Mouse (Mus musculus) induced T-regulatory cell, adult 2 months (primary cell): ENCODE data around the gene Akt1s1.

Experiments used
- DNase-seq: peaks from one replicate; pipeline ENCODE4 v3.0.0-alpha.2; 2012; ENCODE audit warnings: low read depth

The Akt1s1 gene

GRCm38 (mm10) chr7:44853596-44854355 lies 5.0 kb downstream of the Akt1s1 start:
- DNase-seq, result no peak

DNA sequence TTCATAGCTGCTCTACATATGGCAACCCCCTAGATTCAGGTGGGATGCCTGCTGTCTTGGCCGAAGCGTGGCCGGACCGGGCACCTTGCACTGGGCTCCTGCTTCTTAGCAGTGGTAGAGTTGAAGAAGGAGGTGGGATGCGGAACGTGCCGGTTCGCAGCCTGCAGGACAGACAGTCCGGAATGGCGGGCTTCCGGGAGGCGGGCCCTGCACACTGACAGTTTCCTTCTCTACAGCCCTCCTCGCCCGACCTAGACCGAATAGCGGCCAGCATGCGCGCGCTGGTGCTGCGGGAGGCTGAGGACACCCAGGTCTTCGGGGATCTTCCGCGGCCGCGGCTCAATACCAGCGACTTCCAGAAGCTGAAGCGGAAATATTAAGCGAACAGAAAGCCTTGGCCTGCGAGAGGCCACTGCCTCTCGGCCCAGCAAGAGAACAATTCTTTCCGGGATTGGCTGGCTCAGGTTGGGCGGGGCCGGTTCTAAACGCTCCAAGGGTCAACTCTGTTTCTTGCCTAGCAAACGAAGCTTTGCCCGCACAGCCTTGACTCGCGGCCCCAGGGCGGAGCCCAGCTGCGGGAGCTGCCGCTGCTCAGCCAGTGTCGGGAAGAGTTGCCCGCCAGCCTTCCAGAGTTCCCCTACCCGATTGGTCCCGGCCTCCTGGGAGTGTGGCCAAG lies 5.7 kb downstream of the Akt1s1 start:
- peak; percentile 89 for DNase-seq

DNA sequence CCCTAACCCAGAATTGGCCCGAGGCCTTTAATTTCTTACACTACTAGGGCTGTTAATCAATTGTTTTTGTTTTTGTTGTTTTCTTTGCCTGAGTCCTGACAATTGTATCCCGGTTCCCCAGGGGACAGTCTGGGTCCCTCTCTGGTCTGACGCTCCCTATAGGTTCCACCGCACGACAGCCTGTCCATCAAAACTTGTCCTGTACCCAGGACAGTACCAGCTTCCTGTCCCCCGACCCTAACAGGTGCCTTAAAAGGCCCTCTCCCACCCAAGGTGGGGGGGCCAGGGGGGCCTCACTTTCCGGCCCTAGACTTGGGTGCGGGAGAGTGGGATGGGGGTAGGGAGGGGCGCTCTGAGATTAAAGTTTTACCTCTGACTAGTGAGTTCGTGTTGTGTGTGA lies 6.2 kb downstream of the Akt1s1 start:
- DNase-seq, result no peak

- peak; percentile 50 for DNase-seq
Measured at GRCm38 (mm10) chr7:44856265-44856916, 7.6 kb downstream of the Akt1s1 start.

DNA sequence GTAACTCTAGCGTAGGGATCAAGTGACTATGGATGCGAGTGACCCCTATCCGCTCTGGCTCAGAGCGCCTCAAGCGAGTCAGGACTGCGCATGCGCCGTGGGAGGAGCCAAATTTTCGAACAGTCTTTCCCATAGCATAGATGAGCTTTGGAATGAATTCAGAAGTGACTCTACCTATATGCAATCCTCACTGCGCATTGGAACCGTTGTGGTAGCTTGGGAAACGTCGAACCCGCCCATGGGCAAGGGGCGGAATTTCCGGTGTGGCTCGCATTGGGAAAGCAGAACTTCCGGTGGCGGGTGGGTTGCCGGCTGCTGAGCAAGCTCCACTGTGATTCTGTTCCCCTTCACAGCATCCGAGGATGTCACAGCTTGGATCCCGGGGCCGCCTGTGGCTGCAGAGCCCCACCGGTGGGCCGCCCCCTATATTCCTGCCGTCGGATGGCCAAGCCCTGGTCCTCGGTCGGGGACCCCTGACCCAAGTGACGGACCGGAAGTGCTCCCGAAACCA lies 8.3 kb downstream of the Akt1s1 start, which contains the start of gene Pnkp:
Gene Pnkp (plus strand): TSS at position 98 of the 511 bp plus-strand sequence.
- peak; percentile 94 for DNase-seq

- peak; percentile 74 for DNase-seq
Measured at GRCm38 (mm10) chr7:44857905-44858304, 9.1 kb downstream of the Akt1s1 start.

GRCm38 (mm10) chr7:44859896-44860295 lies 11.1 kb downstream of the Akt1s1 start:
- no peak for DNase-seq

GRCm38 (mm10) chr7:44860576-44861428 lies 12.0 kb downstream of the Akt1s1 start:
- peak; percentile 78 for DNase-seq

- DNase-seq, result no peak
Measured at GRCm38 (mm10) chr7:44861429-44861816, 12.6 kb downstream of the Akt1s1 start.

DNA sequence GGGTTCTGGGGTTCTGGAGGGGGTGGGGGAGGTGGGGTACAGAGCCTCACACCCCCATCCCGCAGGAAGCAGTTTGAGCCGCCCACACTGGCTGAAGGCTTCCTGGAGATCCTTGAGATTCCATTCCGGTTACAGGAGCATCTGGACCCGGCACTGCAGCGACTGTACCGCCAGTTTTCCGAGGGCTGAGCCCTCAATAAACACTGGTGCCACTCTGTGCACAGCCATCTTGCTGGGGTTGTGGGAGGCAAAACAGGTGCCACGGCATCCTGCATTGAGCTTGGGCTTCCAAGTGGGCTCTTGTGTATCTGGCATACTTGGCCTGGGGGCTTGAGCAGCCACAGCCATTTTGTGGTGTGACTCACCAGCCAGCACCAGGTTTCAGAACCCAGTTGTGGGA lies 13.6 kb downstream of the Akt1s1 start:
- DNase-seq, result no peak

DNA sequence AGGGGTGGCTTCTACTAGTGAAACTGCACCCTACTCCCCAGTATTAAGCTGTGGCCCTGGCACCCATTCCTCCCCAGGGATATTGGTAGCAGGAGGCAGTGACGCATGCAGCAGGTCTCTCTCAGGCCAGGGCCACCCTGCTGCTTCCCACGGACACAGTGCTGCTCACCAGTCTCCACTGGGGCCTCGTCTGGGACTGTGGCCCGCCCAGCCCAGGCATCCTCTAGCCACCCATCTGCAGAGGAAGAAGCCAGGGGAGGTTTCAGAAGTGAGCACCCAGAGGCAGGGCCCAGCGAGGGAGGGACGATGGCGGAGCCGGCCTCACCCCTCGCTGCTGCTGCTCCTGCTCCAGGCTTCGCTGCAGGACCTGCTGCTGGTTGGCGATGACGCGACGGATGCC lies 14.4 kb downstream of the Akt1s1 start:
- DNase-seq, result no peak

DNA sequence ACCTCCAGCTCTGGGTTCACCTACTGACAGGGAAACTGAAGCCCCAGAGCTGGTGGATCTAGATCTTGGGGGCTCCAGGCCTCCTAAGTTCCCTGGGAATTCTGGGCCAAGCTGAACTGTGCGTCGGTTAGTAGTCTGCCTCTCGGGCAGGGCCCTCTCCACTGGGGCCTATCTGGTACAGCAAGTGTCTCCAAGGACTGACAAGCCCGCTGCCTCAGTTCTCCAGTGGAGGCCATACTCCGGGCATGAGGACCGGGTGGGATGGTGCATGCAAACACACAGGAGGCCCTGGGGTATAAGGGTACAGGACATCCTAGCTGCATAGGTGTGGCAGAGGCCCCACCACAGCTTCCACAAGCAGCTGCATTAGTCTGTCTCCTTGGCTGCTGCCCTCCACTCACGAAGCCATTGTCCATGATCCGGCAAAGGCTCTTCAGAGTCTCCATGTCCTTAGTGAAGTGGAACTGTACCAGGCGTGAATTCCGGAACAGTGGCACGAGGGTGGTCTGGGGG lies 15.2 kb downstream of the Akt1s1 start:
- no peak for DNase-seq

DNA sequence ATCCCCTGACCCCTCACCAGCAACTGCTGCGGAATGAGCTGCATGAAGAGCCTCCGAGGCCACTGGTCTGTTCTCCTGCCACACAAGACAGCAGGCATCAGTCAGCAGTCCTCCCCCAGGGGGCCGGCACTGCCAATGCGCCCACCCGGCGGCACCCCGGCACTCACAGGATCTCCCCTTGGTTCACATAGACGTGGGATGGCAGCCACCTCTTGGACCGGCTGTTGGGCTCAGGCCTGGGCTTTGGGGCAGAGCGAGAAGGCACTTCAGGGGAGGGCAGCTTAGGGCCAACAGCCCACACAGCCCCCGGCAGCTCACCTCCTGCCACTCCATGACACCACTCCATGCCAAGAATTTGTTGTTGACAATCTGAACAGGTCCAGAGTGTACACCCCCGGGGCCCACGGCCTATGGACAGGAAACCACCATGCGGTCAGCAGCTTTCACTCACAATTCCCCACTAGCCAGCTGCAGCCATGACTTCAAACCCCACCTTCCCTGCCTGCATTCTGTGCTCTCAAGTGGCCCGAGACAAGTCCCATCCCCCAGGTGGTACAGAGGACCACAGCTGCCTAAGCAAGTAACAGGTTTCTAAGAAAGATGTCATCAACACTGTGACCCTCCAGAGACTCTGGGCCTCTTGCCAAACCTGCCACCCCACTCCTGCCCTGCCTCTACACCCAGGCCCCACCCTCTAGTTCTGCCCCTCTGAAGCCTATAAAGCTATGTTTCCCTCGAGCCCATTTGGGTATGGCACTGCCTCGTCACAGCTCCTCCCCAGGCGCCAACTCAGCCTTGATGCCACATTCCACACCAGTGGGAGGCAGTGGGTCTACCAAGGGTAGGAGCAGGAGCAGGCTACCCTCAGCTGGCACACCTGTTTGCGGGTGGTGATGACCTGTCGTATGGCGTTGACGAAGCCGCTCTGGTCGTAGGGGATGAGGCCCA lies 16.1 kb downstream of the Akt1s1 start:
- no peak for DNase-seq

- DNase-seq, result no peak
Measured at GRCm38 (mm10) chr7:44866276-44867009, 17.7 kb downstream of the Akt1s1 start.

DNA sequence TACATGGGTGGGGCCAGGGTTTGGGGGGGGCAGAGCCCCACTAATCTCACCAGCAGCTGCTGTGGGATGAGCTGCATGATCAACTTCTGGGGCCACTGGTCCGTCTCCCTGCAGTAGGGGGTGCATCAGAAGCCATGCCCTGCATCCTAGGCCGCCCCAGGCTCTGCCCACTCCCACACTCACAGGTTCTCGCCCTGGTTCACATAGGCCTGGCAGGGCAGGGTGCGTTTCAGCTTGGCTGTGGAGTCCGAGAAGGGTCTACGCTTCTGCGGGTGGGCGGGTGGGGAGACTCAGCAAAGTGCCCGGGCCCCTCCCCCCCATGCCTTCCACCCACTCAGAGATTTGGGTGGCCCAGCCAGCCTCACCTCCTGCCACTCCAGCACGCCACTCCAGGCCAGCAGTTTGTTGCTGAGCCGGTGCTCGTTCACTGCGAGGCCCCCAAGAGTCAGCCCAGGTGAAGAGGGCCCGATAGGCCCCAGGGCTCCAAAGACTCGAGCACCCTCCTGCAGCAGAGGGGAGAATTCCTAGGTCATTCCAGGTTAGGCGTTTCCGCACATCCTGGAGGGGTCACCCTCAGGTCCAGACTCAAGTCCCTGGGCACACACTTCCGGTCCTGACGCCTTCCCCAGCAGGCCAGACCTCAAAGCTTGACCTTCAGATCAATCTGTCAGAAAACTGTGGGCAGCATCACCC lies 18.4 kb downstream of the Akt1s1 start:
- DNase-seq, result no peak

- no peak for DNase-seq
Measured at GRCm38 (mm10) chr7:44867802-44868201, 19.0 kb downstream of the Akt1s1 start.

DNA sequence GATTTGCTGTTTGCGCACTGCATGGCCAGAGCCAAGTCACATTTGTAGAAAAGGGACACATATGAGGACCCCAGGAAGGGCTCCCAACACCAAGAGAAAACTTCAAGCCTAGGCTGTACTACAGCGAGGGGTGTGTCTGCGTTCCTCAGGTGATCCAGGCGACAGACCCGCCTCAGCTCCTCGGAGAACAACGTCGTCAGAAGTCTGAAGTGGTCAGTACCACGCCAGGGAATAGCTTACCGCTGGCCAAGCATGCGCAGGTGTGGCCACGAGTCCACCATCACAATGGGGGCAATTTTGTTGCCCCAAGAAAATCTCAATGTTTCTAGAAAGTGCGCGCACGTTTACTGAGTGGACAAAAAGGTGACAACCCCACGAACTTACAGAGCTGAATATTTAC lies 19.7 kb downstream of the Akt1s1 start:
- no peak for DNase-seq

DNA sequence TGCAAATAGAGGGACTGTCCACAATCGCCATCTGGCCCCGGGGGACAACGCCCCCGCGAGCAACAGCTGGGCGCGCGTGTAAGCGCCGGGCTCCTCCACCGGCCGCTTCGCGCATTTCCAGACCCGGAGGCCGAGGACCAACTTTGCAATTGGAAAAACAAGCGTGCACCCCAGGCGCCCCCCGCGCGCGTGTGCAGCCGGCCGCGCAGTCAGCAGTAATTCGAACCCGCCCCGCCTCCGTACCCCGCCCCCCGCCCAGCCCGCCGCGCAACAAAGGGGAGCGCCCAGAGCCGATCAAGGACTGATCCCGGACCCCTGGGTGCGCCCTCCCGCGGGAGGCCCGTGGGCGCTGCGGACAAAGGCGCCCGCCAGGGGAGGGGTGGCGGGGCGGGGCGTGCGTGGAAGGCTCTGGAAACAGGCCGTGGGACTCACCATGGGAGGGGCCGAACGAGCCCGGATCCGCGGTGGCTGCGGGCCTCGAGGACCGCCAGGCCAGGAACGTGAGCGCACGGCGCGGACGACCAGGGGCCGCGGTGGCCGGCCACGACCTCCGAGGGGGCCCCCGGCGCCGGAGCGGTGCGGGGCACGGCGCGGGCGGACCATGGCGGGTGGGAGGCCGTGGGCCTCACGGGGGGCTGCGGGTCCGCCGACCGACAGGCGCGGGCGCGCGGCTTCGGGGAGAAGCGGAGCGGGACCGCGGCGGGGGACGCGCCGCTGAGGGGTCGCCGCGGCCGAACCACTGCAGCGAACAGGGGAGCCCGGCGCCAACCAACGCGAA lies 20.3 kb downstream of the Akt1s1 start:
- DNase-seq, result peak; percentile 58
